Mouse (Mus musculus) intestine, postnatal 0 days (tissue): ENCODE measurements around the gene Usp10. TPM values are rescaled to one million over a fixed set of nuclear protein-coding genes. Genes with fewer than 3 reads are reported as not detected.

Experiments used
- ATAC-seq: fragments of 200-750 bp; cut with Nextera tagmentation; 2 replicates; pipeline ENCODE4 v1.8.0; 2017; ENCODE audit warnings: mild to moderate bottlenecking, moderate TSS enrichment, moderate library complexity
- H3K27ac ChIP-seq: fragments of 300-500 bp; sonication (generic); 2 replicates; pipeline ENCODE4 v1.5.1; 2014; ENCODE audit warnings: mild to moderate bottlenecking, low read depth, low read length, moderate library complexity
- H3K27me3 ChIP-seq: fragments of 300-500 bp; sonication (generic); replicated peaks from 2 replicates; pipeline ENCODE4 v1.6.1; 2014; ENCODE audit warnings: low read length, mixed read lengths; ENCODE audit not compliant: control insufficient read depth, insufficient read depth
- H3K36me3 ChIP-seq: fragments of 300-500 bp; sonication (generic); 2 replicates; pipeline ENCODE4 v1.6.1; 2014; ENCODE audit warnings: mild to moderate bottlenecking, moderate library complexity; ENCODE audit not compliant: control insufficient read depth, insufficient read depth
- H3K4me1 ChIP-seq: fragments of 300-500 bp; sonication (generic); replicated peaks from 2 replicates; pipeline ENCODE4 v1.6.1; 2014; ENCODE audit warnings: antibody characterized with exemption, low read length, mixed read lengths; ENCODE audit not compliant: control insufficient read depth, insufficient read depth
- H3K4me2 ChIP-seq: fragments of 300-500 bp; sonication (generic); replicated peaks from 2 replicates; pipeline ENCODE4 v1.6.1; 2014; ENCODE audit warnings: low read depth, mild to moderate bottlenecking, moderate library complexity
- H3K4me3 ChIP-seq: fragments of 300-500 bp; sonication (generic); 2 replicates; pipeline ENCODE4 v1.5.1; 2014; ENCODE audit warnings: low read depth, low read length
- H3K9ac ChIP-seq: fragments of 300-500 bp; sonication (generic); 2 replicates; pipeline ENCODE4 v1.6.1; 2014; ENCODE audit warnings: mild to moderate bottlenecking, low read depth, low read length
- H3K9me3 ChIP-seq: fragments of 300-500 bp; sonication (generic); 2 replicates; pipeline ENCODE4 v1.6.1; 2016; ENCODE audit warnings: mixed run types; ENCODE audit not compliant: control insufficient read depth
- CTCF ChIP-seq: sonication (generic); IDR thresholded peaks from 2 replicates; pipeline ENCODE4 v1.5.1; 2016; ENCODE audit warnings: low read depth, mild to moderate bottlenecking, control low read depth, antibody characterized with exemption, moderate library complexity
- WGBS: fragments of 180-500 bp; shearing (Covaris S2); extraction: QIAGEN DNeasy Blood & Tissue Kit; methylation state at CpG from one replicate; pipeline ENCODE4 v1.1.7; 2014; 5-methylcytosine and 5-hydroxymethylcytosine counted together
- polyA plus RNA-seq: library from polyadenylated mRNA; unstranded; fragments of >200 nt; fragmentation: Nextera tagmentation; extraction: Ambion mirVana; gene quantifications from 2 replicates; pipeline ENCODE4 v1.2.1, GENCODE M21; 2015

The Usp10 gene
- polyA plus RNA-seq, 1 experiment from 2014 or later, result 37.1 TPM

DNA sequence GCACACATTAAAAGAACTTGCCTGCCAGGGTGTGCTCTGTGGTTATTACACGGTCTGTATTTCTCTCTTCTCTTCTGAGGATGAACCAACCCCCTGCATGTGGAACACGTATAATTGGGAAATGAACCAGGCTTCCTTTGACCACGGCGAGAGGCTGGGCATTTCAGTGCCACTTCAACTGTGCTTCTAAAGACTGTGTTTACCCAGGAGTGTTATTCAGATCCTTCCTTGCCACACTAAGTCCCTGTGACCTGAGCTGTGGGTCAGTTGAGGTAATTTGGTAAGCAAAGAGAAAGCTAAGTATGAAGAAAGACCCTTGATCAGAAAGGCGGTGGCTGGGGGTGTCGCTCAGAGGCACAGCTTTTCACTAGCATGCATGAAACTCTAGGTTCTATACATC is 28.9 kb upstream of the Usp10 start:
- 75% methylated on average over 6 of the region's 6 CpGs for WGBS
- Histone ChIP-seq H3K4me1 (no peaks in the 10 kb centered on the region), H3K9me3 (no peaks in the 10 kb centered on the region), H3K4me2 (no peak overlapping the region), H3K4me3 (no peak overlapping the region), H3K36me3 (peaks cover 5% of the 10 kb centered on the region), H3K27ac (no peak overlapping the region), H3K27me3 (no peaks in the 10 kb centered on the region), H3K9ac (no peak overlapping the region)
- no peak for ATAC-seq
- no peak for TF ChIP-seq CTCF

DNA sequence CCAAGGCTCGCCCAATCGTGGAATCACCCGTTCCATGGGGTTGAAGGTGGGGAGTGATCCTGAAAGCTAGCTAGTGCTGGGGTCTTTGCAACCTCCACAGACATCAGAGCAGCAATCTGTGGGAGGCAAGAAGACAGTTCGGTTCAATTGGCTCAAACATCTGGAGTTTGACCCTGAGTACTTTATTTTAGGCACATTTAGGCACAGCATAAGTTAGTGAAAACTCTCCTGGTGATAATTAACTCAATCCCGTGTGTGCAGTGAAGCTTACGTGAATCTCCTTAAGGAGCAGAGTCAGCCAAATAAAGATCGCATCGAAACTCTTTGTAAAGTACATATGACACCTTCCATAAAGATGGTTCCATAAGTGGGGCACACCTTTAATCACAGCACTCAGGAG is 28.2 kb upstream of the Usp10 start:
- no peak overlapping the region for H3K9ac ChIP-seq
- ATAC-seq, result no peak
- no peak for TF ChIP-seq CTCF
- H3K27ac ChIP-seq, result no peak overlapping the region
- H3K4me3 ChIP-seq, result no peak overlapping the region
- no peak overlapping the region for H3K4me2 ChIP-seq
- H3K27me3 ChIP-seq, result no peaks in the 10 kb centered on the region
- H3K9me3 ChIP-seq, result no peaks in the 10 kb centered on the region
- H3K4me1 ChIP-seq, result no peaks in the 10 kb centered on the region
- 83% methylated on average over 8 of the region's 8 CpGs for WGBS
- H3K36me3 ChIP-seq, result peaks cover 3% of the 10 kb centered on the region

DNA sequence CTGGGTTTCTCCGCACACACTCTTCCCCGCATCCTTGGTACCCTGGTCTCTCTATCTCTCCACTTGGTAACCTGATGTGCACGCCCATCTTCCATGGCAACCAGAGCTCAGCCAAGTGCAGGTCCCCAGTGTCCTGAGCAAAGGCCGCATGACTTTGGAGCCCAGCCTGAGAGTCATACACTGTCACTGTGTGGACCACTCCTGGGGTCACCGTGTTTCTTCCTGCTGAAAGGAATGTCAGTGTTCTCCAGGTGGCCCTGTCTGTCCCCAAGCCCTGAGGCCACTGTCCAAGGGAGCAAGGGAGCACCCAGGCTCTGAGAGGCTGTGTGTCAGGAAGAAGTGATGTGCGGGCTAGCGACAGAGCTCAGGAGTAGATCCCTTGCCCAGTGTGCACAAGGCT is 26.9 kb upstream of the Usp10 start:
- no peaks in the 10 kb centered on the region for H3K9me3 ChIP-seq
- no peak overlapping the region for H3K27ac ChIP-seq
- H3K36me3 ChIP-seq, result no peaks in the 10 kb centered on the region; the same call in 1 of the 2 replicates
- H3K4me3 ChIP-seq, result no peak overlapping the region
- no peaks in the 10 kb centered on the region for H3K27me3 ChIP-seq
- no peak overlapping the region for H3K4me2 ChIP-seq
- 92% methylated on average over 7 of the region's 7 CpGs for WGBS
- TF ChIP-seq CTCF, result no peak
- H3K4me1 ChIP-seq, result no peaks in the 10 kb centered on the region
- no peak overlapping the region for H3K9ac ChIP-seq
- no peak for ATAC-seq

DNA sequence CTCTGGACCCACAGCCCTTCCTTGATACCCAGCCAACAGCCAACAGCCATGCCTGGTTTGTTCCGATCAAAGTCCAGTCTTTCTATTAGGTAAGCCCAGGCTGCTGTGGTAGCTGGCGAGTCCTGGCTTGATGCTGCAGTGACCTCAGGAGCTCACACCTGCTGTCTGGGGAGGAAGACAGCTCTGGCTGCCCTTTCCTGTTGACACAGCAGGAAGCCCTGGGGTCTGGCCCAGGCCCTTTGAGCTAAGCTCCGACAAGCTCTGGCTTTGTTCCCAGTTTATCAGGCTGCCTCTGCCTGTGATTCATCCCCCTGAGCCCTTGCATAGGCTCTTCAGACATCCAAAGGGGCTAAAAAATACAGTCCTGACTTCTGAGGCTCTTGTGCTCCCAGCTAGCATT is 24.5 kb upstream of the Usp10 start:
- 14% methylated on average over 3 of the region's 3 CpGs for WGBS
- H3K9me3 ChIP-seq, result no peaks in the 10 kb centered on the region
- TF ChIP-seq CTCF, result no peak
- H3K27ac ChIP-seq, result no peak overlapping the region
- H3K4me1 ChIP-seq, result no peaks in the 10 kb centered on the region
- H3K36me3 ChIP-seq, result no peaks in the 10 kb centered on the region
- H3K4me2 ChIP-seq, result 0 out of 2 replicates have a peak overlapping the region, but pooled peaks have one; percentile 1
- peak; percentile 87 for ATAC-seq
- no peaks in the 10 kb centered on the region for H3K27me3 ChIP-seq
- no peak overlapping the region for H3K9ac ChIP-seq
- no peak overlapping the region for H3K4me3 ChIP-seq

DNA sequence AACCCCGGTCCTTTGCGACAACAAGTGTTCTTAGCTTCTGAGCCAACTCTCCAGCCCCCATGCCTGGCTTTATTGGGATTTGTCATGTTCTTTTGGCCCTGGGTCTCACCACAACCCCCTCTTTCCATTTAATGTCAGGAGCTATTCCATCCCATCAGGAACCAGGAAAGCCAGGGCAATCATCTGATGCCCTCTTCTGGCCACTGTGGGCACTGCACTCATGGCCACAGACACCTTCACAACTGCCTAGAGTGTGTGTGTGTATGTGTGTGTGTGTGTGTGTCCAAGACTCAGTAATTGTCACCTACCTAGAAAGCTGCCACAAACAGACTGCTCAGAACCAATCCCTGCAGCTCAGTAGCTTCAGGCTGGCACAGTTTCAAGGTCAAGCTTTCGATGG is 23.0 kb upstream of the Usp10 start:
- no peak overlapping the region for H3K9ac ChIP-seq
- no peak overlapping the region for H3K4me3 ChIP-seq
- no peak overlapping the region for H3K4me2 ChIP-seq
- 87% methylated on average over 3 of the region's 3 CpGs for WGBS
- H3K36me3 ChIP-seq, result no peaks in the 10 kb centered on the region
- H3K27ac ChIP-seq, result no peak overlapping the region
- no peaks in the 10 kb centered on the region for H3K4me1 ChIP-seq
- ATAC-seq, result no peak
- no peaks in the 10 kb centered on the region for H3K27me3 ChIP-seq
- peak; percentile 90 for TF ChIP-seq CTCF
- no peaks in the 10 kb centered on the region for H3K9me3 ChIP-seq

DNA sequence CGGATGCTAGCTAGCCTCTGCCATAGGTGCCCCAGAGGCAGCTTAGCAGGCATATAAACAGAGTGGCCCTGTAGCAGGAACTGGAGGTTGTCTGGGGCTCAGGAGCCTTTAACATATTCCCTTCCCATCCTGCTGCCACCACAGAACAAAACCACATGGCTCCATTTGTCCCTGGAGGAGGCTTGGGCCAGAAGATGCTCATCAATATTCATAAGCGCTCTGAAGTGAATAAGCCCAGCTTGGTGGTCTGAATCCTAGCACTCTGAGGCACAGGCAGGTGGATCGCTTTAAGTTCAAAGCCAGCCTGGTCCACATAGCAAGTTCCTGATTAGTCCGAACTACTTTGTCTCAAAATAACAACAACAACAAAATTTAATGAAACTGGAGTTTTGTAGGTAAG is 22.1 kb upstream of the Usp10 start:
- H3K27me3 ChIP-seq, result no peaks in the 10 kb centered on the region
- H3K4me3 ChIP-seq, result no peak overlapping the region
- ATAC-seq, result no peak
- H3K9me3 ChIP-seq, result no peaks in the 10 kb centered on the region
- no peaks in the 10 kb centered on the region for H3K4me1 ChIP-seq
- H3K4me2 ChIP-seq, result no peak overlapping the region
- H3K36me3 ChIP-seq, result no peaks in the 10 kb centered on the region
- TF ChIP-seq CTCF, result no peak
- no peak overlapping the region for H3K27ac ChIP-seq
- no peak overlapping the region for H3K9ac ChIP-seq
- 83% methylated on average over 4 of the region's 4 CpGs for WGBS

DNA sequence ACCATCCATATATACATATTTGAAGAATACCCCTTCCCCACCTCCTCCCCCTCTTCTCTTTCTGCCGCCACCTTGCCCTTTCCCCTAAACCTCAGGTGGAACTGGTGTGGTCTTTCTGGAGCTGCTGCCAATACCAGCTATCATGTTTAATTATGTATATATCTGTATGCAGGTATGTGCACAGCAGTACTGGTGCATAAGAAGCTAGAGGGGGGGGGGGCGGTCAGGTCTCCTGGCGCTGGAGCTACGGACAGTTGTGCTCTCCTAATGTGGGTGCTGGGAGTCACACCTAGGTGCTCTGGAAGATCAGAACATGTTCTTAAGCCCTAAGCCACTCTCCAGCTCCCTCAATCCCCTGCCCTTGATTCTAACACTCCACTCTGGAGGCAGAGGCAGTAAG is 13.1 kb upstream of the Usp10 start:
- H3K27ac ChIP-seq, result no peak overlapping the region
- no peaks in the 10 kb centered on the region for H3K9me3 ChIP-seq
- H3K9ac ChIP-seq, result no peak overlapping the region
- no peak overlapping the region for H3K4me3 ChIP-seq
- H3K36me3 ChIP-seq, result no peaks in the 10 kb centered on the region
- peak; percentile 33; the same call in 1 of the 2 replicates for ATAC-seq
- no peak overlapping the region for H3K4me2 ChIP-seq
- no peak for TF ChIP-seq CTCF
- 0 out of 2 replicates have a peak, but pooled peaks cover 4% of the 10 kb centered on the region for H3K4me1 ChIP-seq
- H3K27me3 ChIP-seq, result no peaks in the 10 kb centered on the region
- 79% methylated on average over 4 of the region's 4 CpGs for WGBS
